Mouse (Mus musculus): ENCODE measurements around the gene Rbm15.
"Not testable (repeated sequence)": the region's sequence is repeated elsewhere in the genome, so short reads cannot be mapped to it uniquely, and the experiment has no call there.

Gene Rbm15

GRCm38 (mm10) chr3:107330503-107331424 lies 2.7 kb downstream of the Rbm15 start:
- no peak for DNase-seq

DNA sequence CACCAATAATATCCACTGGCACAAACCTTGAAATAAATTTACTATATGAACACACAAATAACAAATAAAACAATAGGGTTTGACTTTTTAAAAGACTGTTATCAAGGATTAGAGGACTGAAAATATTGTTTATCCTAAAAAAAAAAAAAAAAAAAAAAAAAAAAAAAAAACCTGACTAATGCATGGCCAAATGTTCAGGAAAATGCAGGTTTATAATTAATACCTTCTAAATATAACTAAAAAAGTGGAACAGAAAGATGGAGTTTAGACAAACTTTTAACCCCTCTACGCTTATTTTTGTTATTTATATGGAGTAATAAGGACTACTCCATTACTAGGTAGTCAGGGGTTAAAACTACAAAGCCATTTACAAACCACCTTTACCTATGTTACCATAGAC lies 7.0 kb downstream of the Rbm15 start:
- no peak for DNase-seq

DNA sequence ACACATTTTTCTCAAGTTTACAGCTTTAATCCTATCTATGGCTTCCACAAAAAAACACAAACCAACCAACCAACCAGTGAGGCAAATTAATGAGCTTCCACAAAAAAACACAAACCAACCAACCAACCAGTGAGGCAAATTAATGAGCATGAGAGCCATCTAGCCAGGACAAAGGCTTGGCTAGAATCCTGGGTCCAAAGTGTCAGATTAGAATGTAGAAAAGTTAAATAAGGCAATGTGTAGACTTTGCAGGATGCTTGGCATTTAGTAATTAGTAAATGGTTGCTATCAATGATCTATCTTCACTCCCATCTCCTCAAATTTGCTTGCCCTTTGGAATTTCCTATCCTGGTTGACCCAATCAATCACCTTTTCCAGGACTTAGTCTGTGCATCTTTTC lies 11.7 kb downstream of the Rbm15 start:
- DNase-seq, result no peak

- DNase-seq, result no peak
Observed at GRCm38 (mm10) chr3:107321141-107321540, 12.3 kb downstream of the Rbm15 start.

- DNase-seq, result no peak
Observed at GRCm38 (mm10) chr3:107317338-107317737, 16.1 kb downstream of the Rbm15 start.

- not testable (repeated sequence) for DNase-seq
Observed at GRCm38 (mm10) chr3:107296917-107297316, 36.6 kb downstream of the Rbm15 start.

DNA sequence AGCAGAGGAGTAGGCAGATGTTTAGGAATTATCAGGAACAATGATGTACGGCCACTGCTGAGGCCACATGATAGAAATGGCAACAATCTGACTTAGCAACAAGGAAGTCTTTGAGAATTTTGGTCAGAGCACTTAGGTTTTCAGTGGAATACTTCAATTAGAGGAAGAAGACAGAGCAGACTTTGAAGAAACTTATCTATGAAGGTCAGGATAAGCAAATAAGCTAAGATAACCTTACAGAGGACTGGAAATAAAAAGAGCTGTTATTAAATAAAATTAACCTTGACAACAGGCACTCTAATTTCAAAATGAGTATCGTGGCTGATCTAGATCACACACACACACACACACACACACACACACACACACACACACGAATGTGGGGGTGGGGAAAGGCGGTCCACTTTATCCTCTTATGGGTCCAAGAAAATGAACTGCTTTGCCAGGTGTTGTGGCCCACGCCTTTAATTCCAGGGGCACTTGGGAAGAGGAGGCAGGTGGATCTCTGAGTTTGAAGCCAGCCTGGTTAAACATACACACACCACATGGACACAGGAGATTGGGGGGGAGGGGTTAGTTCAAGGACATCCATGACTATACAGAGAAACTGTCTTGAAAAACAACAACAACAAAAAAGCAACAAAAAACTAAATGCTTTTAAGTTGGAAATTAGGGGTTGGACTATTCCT lies 37.7 kb downstream of the Rbm15 start:
- no peak for DNase-seq

- DNase-seq, result no peak
Observed at GRCm38 (mm10) chr3:107290764-107291381, 42.6 kb downstream of the Rbm15 start, which contains the start of gene Slc16a4. Gene Slc16a4 (plus strand): TSS chr3:107291230.

DNA sequence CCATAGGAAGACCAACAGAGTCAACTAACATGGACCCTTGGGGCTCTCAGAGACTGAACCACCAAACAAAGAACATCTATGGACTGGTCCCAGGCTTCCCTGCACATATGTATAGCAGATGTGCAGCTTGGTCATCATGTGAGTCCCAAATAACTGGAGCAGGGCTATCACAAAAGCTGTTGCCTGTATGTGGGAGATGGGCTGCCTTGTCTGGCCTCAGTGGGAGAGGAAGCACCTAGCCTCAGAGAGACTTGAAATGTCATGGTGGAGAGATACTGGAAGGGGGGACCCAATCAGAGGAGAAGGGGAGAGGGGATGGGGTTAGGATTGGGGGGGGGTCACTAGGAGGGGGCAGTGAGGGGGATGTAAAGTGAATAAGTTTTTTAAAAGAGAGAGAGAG lies 46.1 kb downstream of the Rbm15 start:
- no peak for DNase-seq

DNA sequence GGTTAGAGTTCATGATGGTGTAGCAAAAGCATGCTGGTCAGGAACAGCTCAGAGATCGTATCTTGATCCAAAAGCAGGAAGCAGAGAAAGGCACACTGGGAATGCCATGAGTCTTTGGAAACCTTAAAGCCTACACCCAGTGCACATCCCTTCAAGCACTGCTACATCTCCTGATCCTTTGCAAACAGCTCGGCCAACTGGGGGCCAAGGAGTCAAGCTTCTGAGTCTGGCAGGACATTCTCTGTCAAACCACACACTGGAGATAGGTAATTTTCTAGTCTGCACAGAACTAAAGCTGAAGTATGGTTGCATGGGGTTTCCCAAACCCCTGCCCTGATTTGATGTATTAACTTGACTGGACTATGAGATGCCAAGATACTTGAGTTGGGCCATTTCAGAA lies 47.4 kb downstream of the Rbm15 start:
- DNase-seq, result no peak

DNA sequence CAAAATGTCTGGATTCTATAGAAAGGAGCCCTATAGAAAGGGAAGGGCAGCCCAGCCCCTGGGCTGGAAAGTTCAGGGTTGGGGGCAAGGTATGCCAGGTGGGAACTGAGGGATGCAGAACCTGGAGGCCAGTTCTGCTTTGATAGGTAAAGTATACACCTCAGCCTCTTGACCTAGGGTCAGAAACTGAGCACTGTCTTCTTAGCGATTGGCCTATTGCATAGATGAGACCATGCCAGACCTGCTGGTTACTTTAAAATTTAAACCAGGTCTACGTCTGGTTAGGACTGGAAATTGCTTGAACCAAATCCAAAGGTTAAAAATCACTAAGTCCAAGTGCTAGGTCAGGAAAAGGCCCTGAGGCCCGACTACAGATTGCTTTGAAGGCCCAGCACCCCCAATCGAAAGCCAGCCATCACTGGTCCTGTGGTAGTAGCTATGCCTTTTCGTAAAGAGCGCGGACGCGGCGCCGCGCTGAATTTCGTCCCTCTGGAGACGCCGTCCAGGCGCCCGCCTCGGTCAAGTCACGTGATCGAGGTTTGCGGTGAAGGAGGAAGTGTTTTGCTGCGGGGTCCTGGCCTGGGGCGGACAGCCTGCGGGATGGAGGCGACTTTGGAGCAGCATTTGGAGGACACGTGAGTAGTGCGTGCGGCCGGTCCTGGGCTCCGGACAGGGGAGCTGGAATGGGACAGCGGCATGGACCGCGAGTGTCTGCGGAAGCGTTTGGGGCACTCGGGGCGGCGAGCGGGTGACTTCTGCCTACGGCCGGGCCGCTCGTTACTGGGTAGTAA lies 54.8 kb downstream of the Rbm15 start, which contains the start of gene Lamtor5:
TSS of gene Lamtor5 (plus strand) at position 380 of the 791 bp plus-strand sequence.
- peak; percentile 87 for DNase-seq

- no peak for DNase-seq
Observed at GRCm38 (mm10) chr3:107276626-107277025, 56.8 kb downstream of the Rbm15 start.

GRCm38 (mm10) chr3:107275996-107276395 lies 57.5 kb downstream of the Rbm15 start:
- DNase-seq, result no peak

Data from right cerebral cortex, postnatal 4 days (tissue).